Mouse (Mus musculus): ENCODE results near the gene Srp54c. TPM values are rescaled to one million over a fixed set of nuclear protein-coding genes. Genes with fewer than 3 reads are reported as not detected.
A peak's percentile ranks its signal among the peaks of the same experiment; 100 is the strongest.
"Not testable (repeated sequence)": the region's sequence is repeated elsewhere in the genome, so short reads cannot be mapped to it uniquely, and the experiment has no call there.

The Srp54c gene
- polyA plus RNA-seq (2016; fragmentation: Nextera tagmentation; extraction: Ambion mirVana) = 56.0 and 57.1 TPM in 2 replicates

- H3K27ac ChIP-seq; H3K36me3 ChIP-seq (replicated peaks); DNase-seq (ENCODE audit: extremely low spot score, low spot score); H3K9me3 ChIP-seq; H3K4me1 ChIP-seq; H3K27me3 ChIP-seq (ENCODE audit: poor library complexity, severe bottlenecking): not testable (repeated sequence)
- WGBS = no CpG with 5 or more reads among the region's 57 CpGs
- H3K4me3 ChIP-seq = peak within 1 kb of the TSS; percentile 47
Observed at GRCm38 (mm10) chr12:55229626-55230519, at the start of gene Srp54c. Gene Srp54c (plus strand): TSS chr12:55230168.

GRCm38 (mm10) chr12:55187686-55188085, 42.3 kb upstream of the Srp54c start:
- H3K4me3 ChIP-seq; H3K9me3 ChIP-seq; H3K4me1 ChIP-seq; H3K27me3 ChIP-seq (ENCODE audit: poor library complexity, severe bottlenecking); H3K27ac ChIP-seq; H3K36me3 ChIP-seq (replicated peaks); DNase-seq (ENCODE audit: extremely low spot score, low spot score): not testable (repeated sequence)
- WGBS = no CpG with 5 or more reads among the region's 8 CpGs

GRCm38 (mm10) chr12:55189127-55189526, 40.8 kb upstream of the Srp54c start:
- DNase-seq (ENCODE audit: extremely low spot score, low spot score) = not testable (repeated sequence)
- WGBS = no CpG with 5 or more reads among the region's 5 CpGs

GRCm38 (mm10) chr12:55199306-55199705, 30.7 kb upstream of the Srp54c start, which contains the start of gene 1700047I17Rik2:
Gene 1700047I17Rik2 (plus strand): TSS chr12:55199592.
- not testable (repeated sequence) for DNase-seq (ENCODE audit: extremely low spot score, low spot score); H3K27ac ChIP-seq
- no CpG with 5 or more reads among the region's 40 CpGs for WGBS

More at GRCm38 (mm10) chr12:55189127-55189526, 40.8 kb upstream of the Srp54c start:
- H3K27me3 ChIP-seq (ENCODE audit: poor library complexity, severe bottlenecking); H3K4me1 ChIP-seq; H3K36me3 ChIP-seq (replicated peaks); H3K27ac ChIP-seq; H3K9me3 ChIP-seq; H3K4me3 ChIP-seq: not testable (repeated sequence)

GRCm38 (mm10) chr12:55199799-55200198, 30.2 kb upstream of the Srp54c start:
- not testable (repeated sequence) for DNase-seq (ENCODE audit: extremely low spot score, low spot score); H3K27me3 ChIP-seq (ENCODE audit: poor library complexity, severe bottlenecking); H3K27ac ChIP-seq; H3K4me1 ChIP-seq; H3K9me3 ChIP-seq; H3K36me3 ChIP-seq (replicated peaks); H3K4me3 ChIP-seq
- no CpG with 5 or more reads among the region's 18 CpGs for WGBS

More at GRCm38 (mm10) chr12:55199306-55199705, 30.7 kb upstream of the Srp54c start, which contains the start of gene 1700047I17Rik2:
- not testable (repeated sequence) for H3K9me3 ChIP-seq; H3K36me3 ChIP-seq (replicated peaks); H3K27me3 ChIP-seq (ENCODE audit: poor library complexity, severe bottlenecking); H3K4me3 ChIP-seq; H3K4me1 ChIP-seq

- not testable (repeated sequence) for H3K27ac ChIP-seq; H3K27me3 ChIP-seq (ENCODE audit: poor library complexity, severe bottlenecking); H3K9me3 ChIP-seq; H3K36me3 ChIP-seq (replicated peaks); H3K4me1 ChIP-seq; H3K4me3 ChIP-seq; DNase-seq (ENCODE audit: extremely low spot score, low spot score)
- no CpG with 5 or more reads among the region's 6 CpGs for WGBS
Observed at GRCm38 (mm10) chr12:55212944-55213343, 17.0 kb upstream of the Srp54c start.

GRCm38 (mm10) chr12:55230520-55230861, 523 bp downstream of the Srp54c start:
- H3K27ac ChIP-seq; H3K27me3 ChIP-seq (ENCODE audit: poor library complexity, severe bottlenecking); H3K9me3 ChIP-seq; H3K4me1 ChIP-seq; H3K36me3 ChIP-seq (replicated peaks); DNase-seq (ENCODE audit: extremely low spot score, low spot score): not testable (repeated sequence)
- WGBS = 0% methylated on average over 14 of the region's 25 CpGs
- H3K4me3 ChIP-seq = peak overlapping the region; percentile 47

GRCm38 (mm10) chr12:55242243-55242642, 12.3 kb downstream of the Srp54c start:
- H3K4me3 ChIP-seq; H3K4me1 ChIP-seq; H3K36me3 ChIP-seq (replicated peaks); H3K9me3 ChIP-seq; H3K27ac ChIP-seq; H3K27me3 ChIP-seq (ENCODE audit: poor library complexity, severe bottlenecking); DNase-seq (ENCODE audit: extremely low spot score, low spot score): not testable (repeated sequence)
- WGBS = no CpG with 5 or more reads among the region's 8 CpGs

GRCm38 (mm10) chr12:55261950-55262349, 32.0 kb downstream of the Srp54c start:
- peaks cover 28% of the 10 kb centered on the region for H3K36me3 ChIP-seq (replicated peaks)
- DNase-seq (ENCODE audit: extremely low spot score, low spot score); H3K4me3 ChIP-seq: not testable (repeated sequence)

GRCm38 (mm10) chr12:55263385-55263784, 33.4 kb downstream of the Srp54c start:
- not testable (repeated sequence) for H3K27me3 ChIP-seq (ENCODE audit: poor library complexity, severe bottlenecking); H3K27ac ChIP-seq; H3K4me1 ChIP-seq; H3K4me3 ChIP-seq; DNase-seq (ENCODE audit: extremely low spot score, low spot score); H3K9me3 ChIP-seq
- H3K36me3 ChIP-seq (replicated peaks) = peaks cover 16% of the 10 kb centered on the region
- no CpG with 5 or more reads among the region's 5 CpGs for WGBS

More at GRCm38 (mm10) chr12:55261950-55262349, 32.0 kb downstream of the Srp54c start:
- not testable (repeated sequence) for H3K27me3 ChIP-seq (ENCODE audit: poor library complexity, severe bottlenecking); H3K9me3 ChIP-seq; H3K27ac ChIP-seq; H3K4me1 ChIP-seq
- no CpG with 5 or more reads among the region's 8 CpGs for WGBS

GRCm38 (mm10) chr12:55272243-55272642, 42.3 kb downstream of the Srp54c start:
- WGBS = 82% methylated on average over 3 of the region's 3 CpGs
- peaks cover 3% of the 10 kb centered on the region; the same call in 1 of the 2 replicates for H3K36me3 ChIP-seq (replicated peaks)
- H3K27ac ChIP-seq = no peak overlapping the region
- H3K9me3 ChIP-seq = no peaks in the 10 kb centered on the region
- no peak overlapping the region for H3K4me3 ChIP-seq
- no peak for DNase-seq (ENCODE audit: extremely low spot score, low spot score)
- H3K4me1 ChIP-seq = no peaks in the 10 kb centered on the region
- H3K27me3 ChIP-seq (ENCODE audit: poor library complexity, severe bottlenecking) = no peaks in the 10 kb centered on the region

- WGBS = 87% methylated on average over 3 of the region's 6 CpGs
- DNase-seq (ENCODE audit: extremely low spot score, low spot score); H3K4me1 ChIP-seq; H3K4me3 ChIP-seq; H3K9me3 ChIP-seq; H3K27ac ChIP-seq; H3K27me3 ChIP-seq (ENCODE audit: poor library complexity, severe bottlenecking): not testable (repeated sequence)
- peaks cover 19% of the 10 kb centered on the region for H3K36me3 ChIP-seq (replicated peaks)
Observed at GRCm38 (mm10) chr12:55277583-55277982, 47.6 kb downstream of the Srp54c start.

GRCm38 (mm10) chr12:55298112-55298511, 68.1 kb downstream of the Srp54c start:
- no peak overlapping the region for H3K27ac ChIP-seq
- peaks cover 65% of the 10 kb centered on the region for H3K36me3 ChIP-seq (replicated peaks)
- peaks cover 17% of the 10 kb centered on the region for H3K4me1 ChIP-seq
- H3K27me3 ChIP-seq (ENCODE audit: poor library complexity, severe bottlenecking) = no peaks in the 10 kb centered on the region
- no peak overlapping the region for H3K4me3 ChIP-seq
- no peaks in the 10 kb centered on the region for H3K9me3 ChIP-seq
- WGBS = 94% methylated on average over 9 of the region's 9 CpGs
- no peak for DNase-seq (ENCODE audit: extremely low spot score, low spot score)
